Mouse (Mus musculus) lung, postnatal 10 days (tissue): ENCODE measurements at regions not wholly inside any gene's neighbourhood (a gene's known extent, or its start where the extent isn't known, plus 50 kb on each side); places are given as distances from the start of the nearest gene placed in this dataset.

ENCODE experiments used
- DNase-seq: peaks from one replicate; pipeline ENCODE4 v3.0.0; 2021

- no peak for DNase-seq
Observed at GRCm38 (mm10) chr13:60518010-60518409, 83.7 kb upstream of the Dapk1 start.

- DNase-seq = no peak
Observed at GRCm38 (mm10) chr13:60519708-60520107, 82.0 kb upstream of the Dapk1 start.

DNA sequence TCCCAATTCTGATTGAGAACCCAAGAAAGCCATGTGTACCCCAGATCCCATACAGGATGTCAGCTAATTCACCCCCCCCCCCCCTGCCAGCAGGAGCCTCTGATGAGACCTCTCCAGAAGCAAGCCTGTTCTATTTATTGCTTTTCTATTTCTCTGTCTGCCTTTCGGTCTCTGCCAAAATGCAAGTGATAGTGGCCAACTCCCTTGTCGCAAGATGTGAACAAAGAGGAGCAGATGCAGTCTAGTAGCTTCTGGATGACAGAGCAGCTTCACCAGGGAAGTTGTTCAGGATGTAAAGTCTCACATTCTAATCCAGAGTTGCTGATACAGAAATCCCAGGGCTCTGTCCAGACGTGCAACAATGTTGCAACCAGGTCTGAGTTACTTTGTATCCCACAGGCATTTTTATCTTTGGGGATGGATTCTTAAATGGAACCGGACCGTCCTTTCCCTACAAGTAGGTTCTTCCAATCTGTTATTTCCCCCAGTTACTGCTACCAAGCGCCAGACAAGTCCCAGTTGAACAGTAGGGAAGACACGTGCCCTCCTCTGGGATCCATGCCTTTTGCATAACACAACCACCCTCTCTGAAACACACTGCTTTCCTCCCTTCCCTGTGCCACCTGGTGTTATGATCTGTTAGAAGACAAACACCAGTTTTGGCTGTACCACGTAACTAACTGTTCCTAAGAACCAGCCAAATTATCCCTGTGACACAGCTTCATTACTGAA lies 78.9 kb upstream of the Dapk1 start:
- no peak for DNase-seq

DNA sequence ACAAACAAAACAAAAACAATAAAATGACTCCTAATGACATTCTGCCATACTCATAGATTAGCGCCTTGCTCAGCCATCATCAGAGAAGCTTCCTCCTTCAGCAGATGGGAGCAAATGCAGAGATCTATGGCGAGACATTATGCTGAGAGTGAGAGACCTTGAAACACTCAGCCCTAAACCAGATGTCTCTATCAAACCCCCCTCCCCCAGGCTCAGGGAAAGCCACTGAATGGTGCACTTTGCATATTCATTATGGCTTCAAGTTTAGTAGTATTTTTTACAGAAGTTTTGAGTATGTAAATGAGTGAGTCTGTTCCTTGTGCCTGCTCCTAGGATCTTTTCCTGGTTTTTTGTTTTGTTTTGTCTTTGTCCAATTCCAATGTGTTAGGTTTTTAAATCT lies 73.9 kb upstream of the Dapk1 start:
- no peak for DNase-seq

DNA sequence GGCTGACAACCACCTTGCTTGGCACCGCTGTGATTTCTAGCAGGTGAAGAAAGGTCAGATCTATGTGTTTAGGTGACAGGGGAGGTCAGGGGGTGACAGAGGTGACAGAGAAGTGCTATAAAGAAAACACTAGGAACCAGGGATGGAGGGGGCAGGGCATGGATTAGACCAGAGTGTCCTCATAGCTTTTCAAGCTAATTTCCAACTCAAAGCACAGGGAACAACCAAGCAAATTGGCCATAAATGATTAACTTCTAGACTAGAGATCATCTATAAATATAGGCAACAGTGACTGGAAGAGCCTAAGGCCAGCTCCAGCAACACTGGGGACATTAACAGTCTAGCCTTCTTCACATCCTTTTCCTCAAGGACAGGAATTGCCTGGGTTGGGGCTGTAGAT lies 72.9 kb upstream of the Dapk1 start:
- no peak for DNase-seq

- no peak for DNase-seq
Observed at GRCm38 (mm10) chr13:60529381-60530069, 72.2 kb upstream of the Dapk1 start.

- no peak for DNase-seq
Observed at GRCm38 (mm10) chr13:60533871-60534427, 67.8 kb upstream of the Dapk1 start.

- DNase-seq = no peak
Observed at GRCm38 (mm10) chr13:60534501-60534900, 67.2 kb upstream of the Dapk1 start.

- DNase-seq = no peak
Observed at GRCm38 (mm10) chr13:60535045-60535444, 66.7 kb upstream of the Dapk1 start.

GRCm38 (mm10) chr13:60536725-60537124 lies 65.0 kb upstream of the Dapk1 start:
- DNase-seq = no peak

DNA sequence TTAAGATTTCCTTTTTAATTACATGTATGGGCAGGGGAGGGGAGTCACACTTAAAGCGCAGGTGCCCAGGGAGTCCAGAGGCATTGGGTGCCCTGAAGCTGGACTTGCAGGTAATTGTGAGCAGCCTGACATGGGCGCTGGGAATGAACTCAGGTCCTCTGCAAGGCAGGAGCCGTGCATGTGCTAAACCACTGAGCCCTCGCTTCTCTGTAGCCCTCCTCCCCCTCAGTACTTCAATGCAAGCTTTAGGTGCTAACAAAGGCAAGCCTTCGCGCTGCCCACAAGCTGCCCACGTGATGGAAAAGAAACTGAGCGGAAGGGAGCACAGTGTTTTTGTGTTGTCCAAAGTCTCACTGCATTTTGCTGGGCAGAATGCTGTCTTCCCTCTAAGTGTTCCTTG lies 63.6 kb upstream of the Dapk1 start:
- DNase-seq = no peak

DNA sequence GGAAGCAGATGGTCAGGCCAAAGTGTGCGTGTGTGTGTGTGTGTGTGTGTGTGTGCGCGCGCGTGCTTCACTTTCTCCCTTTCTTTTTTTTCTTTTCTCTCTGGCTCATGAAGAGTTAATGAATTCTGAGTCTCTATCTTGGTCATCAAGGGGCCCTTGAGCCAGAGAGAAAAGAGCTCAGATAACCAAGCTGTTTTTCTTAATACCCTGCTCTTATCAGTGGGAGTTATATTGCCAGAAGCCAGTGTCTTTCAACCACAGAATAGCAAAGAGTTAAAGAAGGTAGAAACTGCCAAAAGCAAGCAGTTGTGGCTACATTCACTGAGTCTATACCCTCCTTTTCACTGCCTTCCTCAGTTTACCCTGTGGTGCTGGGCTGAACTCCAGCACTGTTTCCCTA lies 60.6 kb upstream of the Dapk1 start:
- DNase-seq = no peak

GRCm38 (mm10) chr13:60544363-60544762 lies 57.4 kb upstream of the Dapk1 start:
- no peak for DNase-seq

DNA sequence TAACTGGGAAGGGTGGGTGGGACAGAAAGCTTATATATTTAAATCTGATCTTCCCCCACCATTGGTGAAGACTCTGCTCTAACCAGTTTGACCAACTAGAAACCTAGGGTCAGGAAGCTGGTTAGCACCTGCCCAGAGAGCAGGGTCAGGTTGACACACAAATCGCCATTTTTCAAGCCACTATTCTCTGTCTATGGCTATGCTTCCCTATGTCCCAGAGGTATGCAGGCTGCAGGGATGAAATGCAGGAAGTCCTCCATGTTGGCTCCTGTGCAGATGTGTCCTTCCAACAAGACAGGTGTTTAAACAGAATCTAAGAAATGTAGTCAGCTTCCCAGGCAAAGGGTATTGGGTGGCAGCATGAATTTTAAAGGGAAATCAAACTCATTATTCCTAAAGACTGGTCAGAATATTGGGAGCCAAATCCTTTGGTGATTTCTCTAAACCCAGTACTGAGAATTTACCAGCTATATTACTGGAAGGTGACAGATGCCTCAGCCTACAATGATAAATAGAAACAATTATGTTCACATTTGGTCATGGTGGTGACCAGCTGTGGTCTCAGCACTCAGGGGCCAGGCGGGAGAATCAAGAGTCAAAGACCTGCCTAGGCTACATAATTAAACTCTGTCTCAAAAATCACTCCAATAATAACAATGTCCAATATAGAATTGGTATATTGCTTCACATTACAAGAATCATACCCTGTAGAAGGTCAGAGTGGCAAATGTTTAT lies 55.6 kb upstream of the Dapk1 start:
- no peak for DNase-seq
